Mouse (Mus musculus): ENCODE results near the gene Apof.

GRCm38 (mm10) chr10:128315578-128315977 lies 47.1 kb downstream of the Apof start:
- TF ChIP-seq CTCF (IDR thresholded peaks at IDR 0.05; ENCODE audit: insufficient read depth, low read depth, low read length) (no peak), POLR2A (IDR thresholded peaks at IDR 0.05; ENCODE audit: insufficient read depth, low read depth, low read length) (no peak)
